Mouse (Mus musculus) kidney, adult 2 months (tissue): ENCODE measurements around the gene Rtn4rl1.

ENCODE experiments used
- CTCF ChIP-seq: fragments of 200-500 bp; conservative IDR thresholded peaks from 2 replicates; pipeline ENCODE4 v1.5.1; 2011; ENCODE audit warnings: low read depth, mild to moderate bottlenecking, control low read depth, low read length, moderate library complexity, mixed read lengths; ENCODE audit not compliant: insufficient read depth, insufficient read length
- POLR2A ChIP-seq: fragments of 200-500 bp; IDR thresholded peaks from one replicate; pipeline ENCODE4 v1.6.1; 2011; ENCODE audit warnings: low read depth, low read length, control low read depth

GRCm38 (mm10) chr11:75147846-75148168, 45.8 kb upstream of the Rtn4rl1 start:
- no peak for TF ChIP-seq CTCF
- TF ChIP-seq POLR2A: no peak
